Mouse (Mus musculus) kidney, postnatal 4 days (tissue): Measurements from ENCODE around the gene Trp53bp2.

ENCODE experiments used
- DNase-seq, 2 experiments: peaks; one replicate each; pipeline ENCODE4 v3.0.0; 2021; ENCODE audit warnings: mixed read lengths in 2 of 2

Gene Trp53bp2

DNA sequence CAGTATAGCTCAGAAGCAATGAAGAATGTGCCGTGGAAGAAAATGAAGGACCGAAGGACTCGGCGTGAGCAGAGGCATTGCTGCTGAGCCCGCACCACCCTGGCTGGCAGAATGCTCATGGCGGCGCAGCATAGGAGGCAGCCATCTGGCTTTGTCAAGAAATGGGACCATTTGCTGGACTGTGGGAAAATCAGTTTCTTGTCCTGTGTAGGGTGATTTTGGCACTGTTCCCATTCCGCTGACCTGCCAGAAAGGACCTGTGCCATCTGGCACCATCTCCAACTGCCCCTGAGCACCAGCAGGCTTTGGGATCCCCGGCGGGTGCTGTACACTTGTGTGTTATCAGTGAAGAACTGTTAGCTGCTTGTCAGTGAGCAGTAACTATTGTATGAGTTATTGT lies 52.8 kb downstream of the Trp53bp2 start:
- peak; percentile 46 to 57 for DNase-seq

DNA sequence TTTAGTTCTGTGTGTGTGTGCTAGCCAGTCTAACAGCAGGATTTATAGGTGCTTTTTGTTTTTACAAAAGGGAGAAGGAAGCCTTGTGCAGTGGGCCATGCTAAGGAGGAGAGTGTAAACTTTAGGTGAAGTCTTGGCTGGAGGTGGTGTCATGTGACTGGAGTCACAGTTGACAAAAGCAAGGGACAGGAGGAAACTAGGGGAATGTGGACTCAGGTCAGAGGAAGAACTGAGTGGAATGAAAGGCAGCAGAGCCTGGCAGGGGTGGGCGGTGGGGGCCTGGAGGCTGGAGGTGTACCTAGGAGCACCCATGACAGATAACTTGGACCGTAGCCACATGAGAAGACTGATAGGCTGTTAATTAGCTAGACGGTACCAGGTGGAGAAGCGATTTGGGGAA lies 56.3 kb downstream of the Trp53bp2 start:
- peak; percentile 50 to 68 for DNase-seq

DNA sequence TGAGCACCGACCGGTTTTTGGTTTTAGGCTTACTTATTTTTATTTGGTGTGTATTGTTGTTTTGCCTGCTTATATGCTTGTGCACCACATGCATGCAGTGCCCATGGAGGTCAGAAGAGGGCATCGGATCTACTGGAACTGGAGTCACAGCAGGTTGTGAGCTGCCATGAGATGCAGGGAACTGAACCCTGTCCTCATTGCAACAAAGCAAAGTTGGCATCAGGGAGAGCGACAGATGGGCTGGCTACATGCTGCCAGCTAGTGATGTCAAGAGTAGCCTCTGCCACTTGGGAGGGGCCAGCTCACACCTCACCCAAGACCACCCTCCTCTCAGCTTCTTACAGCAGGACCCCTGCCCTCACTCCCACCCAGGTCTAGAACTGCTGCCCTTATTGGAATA lies 57.0 kb downstream of the Trp53bp2 start:
- DNase-seq, result peak in 1 of 2 experiments; percentile 43

DNA sequence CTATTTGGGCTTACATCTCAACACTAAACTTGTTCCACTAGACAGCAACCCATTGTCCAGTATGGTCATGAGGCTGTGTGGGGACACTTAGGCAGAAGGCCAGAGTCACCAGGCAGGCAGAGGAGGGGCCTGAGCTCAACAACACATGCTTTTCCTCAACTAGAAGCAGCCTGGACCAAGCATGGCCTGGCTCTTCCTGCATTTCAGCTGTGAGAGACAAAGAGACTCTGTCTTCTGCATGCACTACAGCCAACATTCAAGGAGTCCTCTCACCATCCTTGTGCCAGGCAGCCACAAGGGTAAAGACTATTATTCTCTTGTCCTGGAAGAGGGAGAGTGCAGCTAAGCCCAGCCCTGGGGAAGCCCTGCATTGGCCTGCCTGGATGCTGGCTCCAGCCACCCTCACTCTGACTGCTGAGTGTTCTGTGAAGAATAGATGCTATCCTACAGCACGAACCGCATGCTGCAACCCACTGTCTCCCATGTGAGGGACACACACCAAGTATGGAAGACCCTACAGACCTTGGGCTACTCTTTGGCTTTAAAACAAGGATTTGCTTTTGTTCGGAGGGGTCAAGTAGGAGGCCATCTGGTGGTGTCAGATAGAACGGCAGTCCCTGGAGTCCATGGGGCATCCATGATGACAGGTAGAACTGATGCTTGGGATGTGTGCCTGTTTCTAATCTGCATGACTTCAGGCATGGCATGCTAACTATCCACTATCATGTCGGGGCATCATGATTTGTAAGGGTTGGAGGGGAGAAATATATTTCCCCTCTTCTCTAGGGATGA lies 66.2 kb downstream of the Trp53bp2 start:
- DNase-seq, result no peak

DNA sequence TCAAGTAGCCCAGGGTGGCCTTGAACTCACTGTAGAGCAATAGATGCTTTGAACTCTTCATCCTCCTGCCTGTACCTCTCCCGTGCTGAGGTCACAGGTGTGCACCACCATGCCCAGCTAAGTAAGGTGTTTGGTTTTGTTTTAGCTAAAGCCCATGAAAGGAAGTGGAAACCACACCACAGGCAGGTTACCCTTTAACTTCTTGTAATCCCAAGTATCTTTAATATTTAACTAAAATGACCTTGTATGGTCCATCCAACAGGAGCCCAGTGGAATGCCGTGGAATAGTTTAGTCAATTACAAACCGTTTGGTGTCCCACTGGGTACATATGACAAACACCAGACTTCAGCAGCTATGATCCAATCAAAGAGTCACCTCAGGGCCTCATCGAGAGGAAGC lies 70.0 kb downstream of the Trp53bp2 start:
- no peak for DNase-seq

DNA sequence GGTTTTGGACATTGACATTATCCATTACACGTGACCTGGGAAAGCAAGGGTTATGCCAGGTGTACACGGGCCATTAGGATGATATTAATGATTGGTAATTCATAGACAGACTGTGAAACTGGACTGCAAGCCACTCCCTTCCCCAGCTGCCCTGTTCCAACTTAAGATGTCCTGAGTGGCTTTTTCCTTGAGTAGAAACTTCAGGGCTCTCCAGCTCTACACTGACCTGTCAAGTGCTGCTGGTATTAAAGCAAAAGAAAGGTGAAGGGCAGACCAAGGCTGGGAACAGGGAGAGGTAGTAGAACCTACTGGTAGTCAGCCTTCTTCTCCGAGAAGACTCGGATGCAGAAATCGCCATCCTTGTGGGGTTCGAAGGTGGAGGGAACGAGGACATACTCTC lies 72.2 kb downstream of the Trp53bp2 start:
- DNase-seq, result no peak

DNA sequence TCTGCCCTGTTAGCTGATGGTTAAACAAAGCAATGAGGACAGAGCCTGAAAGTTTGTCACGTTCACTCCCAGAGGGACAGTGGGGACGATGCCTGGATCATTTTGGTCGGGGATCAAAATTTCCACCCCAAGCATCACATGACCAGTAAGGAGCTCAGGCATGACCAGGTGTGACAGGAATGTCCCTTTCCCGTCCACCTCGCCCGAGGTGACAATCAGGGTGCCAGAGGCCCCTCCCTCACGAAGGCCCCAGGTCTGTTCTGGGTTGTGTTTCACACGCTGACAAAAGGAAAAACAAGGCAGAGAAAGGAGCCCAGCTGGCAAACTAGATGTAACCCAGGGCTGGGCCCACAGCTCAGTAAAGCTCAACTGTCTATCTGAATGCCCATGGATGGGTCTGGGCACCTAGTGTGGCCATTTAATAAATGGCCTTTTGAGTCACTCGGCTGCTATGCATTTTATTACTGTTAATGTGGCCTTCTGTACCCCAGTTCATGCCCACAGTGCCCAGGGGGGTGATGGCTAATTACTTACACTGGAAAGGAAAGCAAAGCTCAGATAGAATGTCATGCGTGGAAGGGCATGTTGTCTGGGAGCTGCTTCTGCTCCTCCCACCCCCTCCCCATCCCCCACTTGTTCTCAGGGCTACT lies 72.8 kb downstream of the Trp53bp2 start:
- DNase-seq, result peak in 1 of 2 experiments; percentile 54

DNA sequence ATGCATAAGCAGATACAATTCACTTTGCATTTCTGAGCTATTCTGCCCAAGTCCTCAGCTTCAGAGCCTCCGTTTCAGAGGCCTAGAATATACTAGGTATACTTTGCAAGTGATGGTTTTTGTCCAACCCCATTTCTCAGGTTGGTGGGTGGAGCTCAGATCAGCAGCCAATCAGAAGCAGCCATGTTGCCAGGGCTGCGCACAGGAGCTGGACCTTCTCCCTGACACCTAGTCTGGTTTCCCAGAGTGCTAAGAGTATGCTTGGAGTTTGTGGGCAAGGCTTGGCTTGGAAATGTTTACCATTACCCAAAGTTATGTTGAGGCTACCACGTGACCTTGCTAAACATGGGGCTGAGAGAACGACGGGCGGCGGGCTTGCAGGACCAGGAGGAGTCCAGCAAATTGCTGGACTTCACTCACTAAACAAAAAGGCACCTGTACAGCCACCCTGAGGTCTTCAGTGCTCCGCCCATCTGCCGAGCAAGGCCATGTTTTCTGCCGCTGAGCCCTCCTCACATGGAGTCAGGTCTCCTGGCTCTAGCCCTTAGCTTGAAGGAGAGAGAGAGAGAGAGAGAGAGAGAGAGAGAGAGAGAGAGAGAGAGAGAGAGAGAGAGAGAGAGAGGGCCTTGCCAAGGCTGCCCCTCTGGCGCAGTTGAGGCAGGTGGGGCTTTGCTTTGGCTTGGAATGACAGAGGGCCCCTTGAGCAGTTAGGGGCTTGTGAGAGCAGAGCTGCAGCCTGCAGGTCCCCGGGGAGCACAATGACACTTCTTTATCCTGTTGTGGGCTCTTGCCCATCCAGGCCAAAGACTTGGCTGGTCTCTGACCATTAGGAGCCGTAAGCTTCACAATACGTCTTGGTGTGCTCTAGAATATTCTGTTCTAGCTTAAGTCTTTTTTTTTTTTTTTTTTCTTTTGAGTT lies 74.3 kb downstream of the Trp53bp2 start:
- DNase-seq, result no peak

DNA sequence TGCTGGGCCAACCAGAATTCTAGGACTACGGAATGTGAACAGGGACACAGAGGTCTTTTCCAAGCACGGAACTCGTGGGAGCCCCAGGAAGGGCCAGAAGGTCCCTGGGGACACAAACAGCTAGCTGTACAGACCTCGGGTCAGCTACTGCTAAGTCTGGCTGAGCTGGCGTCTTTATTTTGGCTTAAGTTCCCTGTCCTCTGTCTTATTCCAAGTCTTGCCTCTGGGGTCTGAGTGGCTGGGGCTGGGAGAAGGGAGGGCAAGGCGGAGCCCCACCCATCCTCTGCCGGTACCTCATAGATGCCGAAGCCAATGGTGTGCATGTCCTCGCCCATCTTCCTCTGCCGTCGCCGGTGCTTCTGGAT lies 74.9 kb downstream of the Trp53bp2 start:
- DNase-seq, result no peak

DNA sequence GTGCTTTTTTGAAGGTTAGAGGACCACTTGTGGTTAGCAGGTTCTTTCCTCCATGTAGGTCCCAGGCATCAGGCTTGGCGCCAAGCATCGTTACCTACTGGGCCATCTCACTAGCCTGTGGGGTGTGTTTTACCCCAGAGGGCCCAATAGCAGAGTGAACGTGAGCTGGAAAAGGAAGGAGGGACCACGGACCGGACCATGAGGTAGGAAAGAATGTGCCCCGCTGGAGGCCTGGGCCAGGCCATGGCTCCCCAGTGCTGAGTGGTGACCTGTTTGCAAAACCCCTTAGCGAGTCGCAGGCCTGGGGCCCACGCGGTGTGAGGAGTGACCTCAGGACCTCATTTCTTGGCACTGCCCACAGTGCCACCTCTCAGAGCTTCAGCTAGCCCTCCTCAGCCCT lies 79.5 kb downstream of the Trp53bp2 start:
- no peak for DNase-seq

DNA sequence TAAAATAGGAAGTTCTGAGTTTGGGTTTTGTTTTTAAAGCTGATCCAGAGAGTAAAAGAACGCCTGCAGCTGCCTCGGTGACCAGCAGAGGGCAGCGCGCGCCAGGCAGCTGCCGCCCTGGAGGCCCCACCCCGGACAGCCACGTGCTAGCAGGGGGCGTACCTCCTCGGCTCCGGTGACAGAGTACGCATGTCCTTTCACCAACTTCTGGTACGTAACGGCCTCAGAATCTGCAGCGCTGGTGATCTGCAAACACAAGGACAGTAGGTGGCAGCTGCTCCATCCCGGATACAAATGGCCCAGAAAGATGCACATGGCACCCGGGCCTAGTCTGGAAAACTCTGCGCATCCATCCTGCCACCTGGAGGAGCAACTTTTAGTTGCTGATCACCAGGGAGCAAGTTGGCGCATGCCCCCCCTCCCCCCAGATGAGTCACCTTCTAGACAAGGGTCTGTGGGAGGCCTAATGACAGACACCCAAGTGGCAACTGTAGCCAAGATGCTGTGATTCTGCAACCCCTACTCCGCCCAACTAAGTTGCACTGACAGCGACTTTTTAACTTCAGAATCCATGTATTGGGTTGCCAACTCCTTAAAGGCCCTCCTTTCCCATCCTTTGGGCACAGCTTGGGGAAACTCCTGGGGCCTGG lies 81.0 kb downstream of the Trp53bp2 start:
- DNase-seq, result peak; percentile 94 to 96

DNA sequence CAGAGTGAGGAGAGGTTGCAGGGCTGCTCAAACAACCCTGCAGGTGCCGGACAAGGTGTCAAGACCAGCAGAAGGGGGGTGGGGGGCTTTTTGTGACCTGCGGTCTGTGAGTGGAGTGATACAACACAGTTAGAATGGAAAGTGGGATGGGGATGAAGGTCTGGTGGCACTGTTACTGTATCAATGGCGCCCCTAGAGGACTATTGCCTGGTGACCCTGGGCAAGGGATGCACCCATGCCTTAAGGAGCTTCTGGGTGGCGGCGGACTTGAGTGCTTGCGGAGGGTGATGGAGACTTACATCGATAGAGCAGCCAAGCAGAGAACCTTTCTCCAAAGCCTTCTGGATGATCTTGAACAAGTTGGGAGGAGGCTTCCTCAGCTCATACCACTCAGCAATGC lies 81.6 kb downstream of the Trp53bp2 start:
- no peak for DNase-seq

DNA sequence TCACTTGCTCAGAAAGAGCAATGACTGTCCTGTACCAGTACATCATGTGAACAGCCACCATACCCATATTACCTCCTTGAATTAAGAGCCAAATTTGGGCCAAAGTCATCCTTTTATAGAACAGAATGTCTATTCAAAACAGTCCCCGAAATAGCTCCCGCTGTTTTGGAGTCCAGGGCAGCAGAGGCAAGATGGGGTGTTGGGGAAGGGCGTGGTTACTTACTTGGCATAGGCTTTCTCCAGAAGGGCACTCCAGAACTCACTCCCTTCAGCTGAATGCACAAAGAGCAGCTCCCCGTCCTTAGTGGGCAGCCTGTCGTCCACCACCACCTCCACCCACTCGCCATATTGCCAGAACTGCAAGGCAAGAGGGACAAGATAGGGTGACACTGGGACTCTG lies 82.9 kb downstream of the Trp53bp2 start:
- DNase-seq, result no peak

DNA sequence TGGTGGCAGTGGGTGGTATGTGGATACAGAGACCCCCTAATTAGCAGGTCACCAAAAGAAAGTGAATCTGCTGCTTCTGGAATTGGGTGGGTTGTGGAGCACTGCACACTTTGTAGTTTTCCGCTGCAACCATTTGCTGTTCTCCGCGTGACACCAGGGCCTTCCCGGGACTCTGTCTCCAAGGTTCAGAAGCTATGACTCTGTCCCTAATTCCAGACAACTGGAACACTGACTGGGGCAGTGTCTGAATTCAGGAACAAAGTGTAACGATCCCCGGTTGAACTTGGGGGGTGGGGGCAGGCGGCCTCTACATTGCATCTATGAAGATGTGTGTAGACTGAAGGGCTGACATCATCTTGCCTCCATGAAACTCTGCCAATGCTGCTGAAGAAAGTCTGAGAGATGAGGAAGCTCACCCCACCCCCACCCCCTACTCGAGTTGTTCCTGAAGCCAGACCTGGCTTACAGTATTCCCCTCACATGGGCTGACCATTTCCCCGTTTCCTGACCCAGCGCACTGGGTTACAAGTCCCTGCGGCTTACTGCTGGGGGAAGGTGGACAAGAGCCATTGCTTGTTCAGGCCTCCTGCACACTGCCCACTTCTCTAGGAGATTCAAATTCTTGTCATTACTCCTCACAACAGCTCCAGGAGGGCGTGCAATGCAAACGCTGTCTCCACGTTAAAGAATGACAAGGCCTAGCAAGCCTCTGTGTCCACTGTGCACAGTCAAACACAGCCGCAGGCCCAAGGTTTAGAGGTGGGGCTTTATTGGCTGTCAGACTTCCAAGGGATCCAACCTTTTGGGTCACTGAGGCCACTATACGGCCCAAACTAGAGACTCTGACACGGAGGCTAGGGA lies 85.5 kb downstream of the Trp53bp2 start:
- DNase-seq, result peak; percentile 38 to 56

DNA sequence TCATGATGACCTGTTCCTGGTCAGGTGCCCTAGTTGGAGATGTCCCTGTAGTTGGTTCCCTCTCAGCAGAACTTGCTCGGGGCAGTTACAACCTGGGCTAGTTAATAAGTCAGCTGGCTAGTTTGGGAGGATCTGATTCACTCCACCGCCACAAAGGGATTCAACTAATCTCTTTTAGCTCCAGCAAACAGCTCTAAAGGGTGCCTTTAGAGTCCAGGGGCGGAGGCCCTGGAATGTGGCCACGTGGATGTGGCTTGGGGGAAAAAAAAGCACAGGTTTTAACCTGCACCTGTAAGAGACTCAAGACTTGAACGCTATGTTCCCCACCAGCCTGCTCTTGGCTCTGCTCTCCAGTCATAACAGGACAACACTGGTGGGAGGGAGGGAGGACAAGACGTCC lies 87.7 kb downstream of the Trp53bp2 start:
- DNase-seq, result peak; percentile 34 to 59

DNA sequence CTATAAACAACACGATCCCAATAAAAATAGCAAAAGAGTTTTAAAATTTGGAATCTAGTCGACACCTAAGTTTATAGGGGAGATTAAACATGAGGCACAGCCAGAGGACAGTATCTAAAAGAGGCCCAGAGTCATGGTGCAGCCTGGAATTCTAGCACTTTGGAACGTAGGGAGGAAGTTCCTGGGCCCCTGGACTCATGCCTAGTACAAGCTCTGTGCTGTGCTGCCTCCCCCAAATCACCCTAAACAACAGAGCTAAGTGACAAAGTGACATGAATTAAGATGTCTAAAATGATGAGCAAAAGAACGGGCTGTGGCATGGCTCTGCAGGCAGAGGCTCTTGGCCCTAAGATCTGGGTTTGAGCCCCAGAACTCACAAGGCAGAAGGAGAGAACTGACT lies 88.8 kb downstream of the Trp53bp2 start:
- no peak for DNase-seq

DNA sequence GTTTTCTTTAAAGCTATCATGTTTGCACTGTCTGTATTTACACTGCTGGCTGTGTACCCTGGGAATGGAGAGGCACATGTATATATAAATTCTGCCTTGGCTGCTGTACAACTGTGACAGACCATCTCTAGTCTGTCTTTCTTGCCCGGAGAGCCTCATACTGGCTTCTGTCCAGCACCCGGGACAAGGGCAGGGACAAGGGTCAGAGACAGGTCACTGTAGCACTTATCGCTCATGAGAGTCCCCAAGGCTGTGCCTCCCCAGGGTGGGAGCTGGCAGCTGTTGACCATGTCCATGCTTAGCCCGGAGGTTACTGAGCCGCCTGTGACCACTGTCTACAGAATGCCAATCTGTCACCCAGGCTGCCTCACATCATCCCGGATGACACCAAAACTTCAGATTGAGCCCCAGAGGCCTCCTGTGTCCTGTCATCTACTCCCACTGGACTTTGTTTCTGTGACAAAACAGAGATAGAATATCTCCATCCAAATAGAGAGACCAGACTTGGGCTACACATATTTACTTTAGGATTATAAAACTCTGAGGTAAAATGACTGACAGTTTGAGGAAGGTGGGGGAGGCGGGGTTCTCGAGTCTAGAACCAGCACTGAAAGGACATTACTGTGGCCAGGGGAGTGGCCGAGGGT lies 90.6 kb downstream of the Trp53bp2 start:
- peak in 1 of 2 experiments; percentile 50 for DNase-seq

DNA sequence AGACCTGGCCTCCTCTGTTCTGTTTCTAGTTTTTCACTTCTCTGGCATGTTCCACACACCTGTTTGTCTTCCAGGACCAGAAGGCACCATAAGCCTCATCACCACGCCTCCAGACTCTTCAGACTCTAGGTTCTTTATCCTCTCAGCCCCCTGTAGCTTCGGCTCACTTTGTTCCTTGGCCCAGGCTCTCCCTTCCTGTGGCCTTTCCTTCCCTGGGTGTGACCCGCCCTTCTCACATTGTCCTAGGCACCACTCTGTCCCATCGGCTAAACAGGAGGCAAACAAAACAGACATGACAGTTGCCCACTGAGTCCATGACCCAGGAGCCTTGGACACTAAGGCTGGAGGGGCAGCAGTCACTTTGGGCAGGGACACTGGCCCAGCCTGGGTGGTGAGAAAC lies 91.3 kb downstream of the Trp53bp2 start:
- no peak for DNase-seq

DNA sequence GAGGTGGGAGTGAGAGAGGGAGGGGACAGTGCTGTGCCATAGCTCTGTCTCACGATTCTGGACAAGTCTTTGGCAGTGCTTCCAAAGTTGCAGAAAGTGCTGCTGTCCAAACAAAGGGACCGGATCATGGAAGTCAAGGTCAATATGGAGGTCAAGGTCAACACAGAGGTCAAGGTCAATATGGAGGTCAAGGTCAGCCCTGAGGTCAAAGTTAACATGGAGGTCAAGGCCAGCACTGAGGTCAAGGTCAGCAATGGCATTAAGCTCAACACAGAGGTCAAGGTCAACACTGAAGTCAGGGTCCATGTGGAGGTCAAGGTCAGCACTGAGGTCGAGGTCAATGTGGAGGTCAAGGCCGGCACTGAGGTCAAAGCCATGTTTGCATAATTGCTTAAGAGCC lies 91.9 kb downstream of the Trp53bp2 start:
- DNase-seq, result no peak

DNA sequence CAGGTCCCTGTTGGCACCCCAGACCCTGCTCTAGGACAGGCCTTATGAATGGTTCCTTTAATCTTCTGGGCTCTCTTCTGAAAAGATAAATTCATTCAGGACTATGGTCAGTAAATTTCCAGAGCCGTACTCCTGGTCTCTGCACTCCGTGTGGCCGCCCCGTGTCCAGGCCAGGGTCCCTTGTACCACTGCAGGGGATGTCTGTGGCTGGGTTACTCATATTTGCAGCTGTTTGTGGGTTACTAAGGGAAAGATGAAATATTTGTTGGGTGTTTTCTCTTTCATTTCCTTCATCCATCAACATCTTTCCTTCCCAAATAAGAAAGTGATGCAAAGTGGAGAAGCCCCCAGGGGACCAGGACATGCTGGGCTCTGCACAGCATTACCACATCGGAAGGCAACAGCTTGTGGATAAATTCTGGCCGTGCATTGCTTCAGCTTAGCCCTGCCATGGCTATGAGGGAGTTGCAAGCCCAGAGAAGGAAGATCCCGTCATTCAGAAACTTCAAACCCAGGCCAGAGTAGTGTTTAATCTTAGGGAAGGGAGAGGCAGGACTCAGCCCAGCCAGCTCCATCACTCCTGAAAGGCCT lies 92.9 kb downstream of the Trp53bp2 start:
- DNase-seq, result no peak

DNA sequence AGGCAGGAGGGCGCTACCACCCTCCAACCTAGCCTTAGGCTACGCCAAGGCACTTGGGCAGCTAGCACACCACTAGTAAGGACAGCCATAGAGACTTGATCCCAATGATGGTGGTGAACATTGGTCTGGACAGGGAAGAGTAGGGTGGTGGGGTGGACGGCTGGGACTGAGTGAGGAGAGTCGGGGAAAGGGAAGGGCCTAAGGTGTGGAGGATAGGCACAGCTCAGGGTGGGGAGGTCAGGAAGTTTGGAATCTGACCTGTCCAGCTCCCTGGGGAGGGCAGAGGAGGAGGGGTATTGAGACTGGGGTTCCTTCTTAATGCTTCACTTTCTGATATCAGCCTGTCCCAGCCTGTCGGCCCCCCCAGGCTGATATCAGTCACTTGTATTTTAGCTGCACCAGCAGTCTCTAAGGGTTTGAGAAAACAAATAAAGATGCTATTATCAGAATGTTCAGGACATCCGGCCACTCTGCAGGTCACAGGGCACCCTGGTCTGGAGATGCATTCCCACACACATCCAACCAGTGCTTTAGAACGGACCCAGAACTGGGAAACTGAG lies 93.6 kb downstream of the Trp53bp2 start:
- no peak for DNase-seq
